Mouse (Mus musculus): Measurements from ENCODE around the gene Pcolce2.

DNA sequence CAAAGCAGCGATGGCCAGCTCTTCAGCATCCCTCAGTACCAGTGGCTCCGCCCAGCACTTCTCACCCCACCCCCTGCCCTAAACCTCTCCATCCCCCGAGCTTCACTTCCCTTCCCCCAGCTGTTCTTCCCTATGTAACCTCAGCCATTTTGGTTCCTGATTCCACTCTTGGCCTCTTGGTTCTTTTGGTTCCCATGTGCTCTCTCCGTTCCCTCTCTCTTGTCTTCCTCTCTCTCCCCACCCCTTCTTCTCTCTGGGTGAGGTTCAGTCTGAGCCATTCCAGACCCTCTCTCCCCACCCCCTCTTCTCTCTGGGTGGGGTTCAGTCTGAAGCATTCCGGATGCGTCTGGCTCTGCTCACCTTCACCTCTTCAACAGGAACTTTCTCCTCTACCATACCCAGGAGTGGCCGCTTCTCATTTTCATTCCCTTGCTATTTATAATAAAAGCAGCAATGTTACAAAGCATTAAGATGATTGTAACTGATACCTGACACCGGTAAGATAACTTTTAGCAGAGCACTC lies 25.1 kb upstream of the Pcolce2 start:
- TF ChIP-seq CTCF (IDR thresholded peaks at IDR 0.05; ENCODE audit: extremely low read depth, insufficient read depth, low read length) (no peak), POLR2A (IDR thresholded peaks at IDR 0.05; ENCODE audit: extremely low read depth, insufficient read depth, low read length) (no peak)

Measured in cortical plate, adult 2 months (tissue).